Mouse (Mus musculus): ENCODE results near the gene Clnk.

DNA sequence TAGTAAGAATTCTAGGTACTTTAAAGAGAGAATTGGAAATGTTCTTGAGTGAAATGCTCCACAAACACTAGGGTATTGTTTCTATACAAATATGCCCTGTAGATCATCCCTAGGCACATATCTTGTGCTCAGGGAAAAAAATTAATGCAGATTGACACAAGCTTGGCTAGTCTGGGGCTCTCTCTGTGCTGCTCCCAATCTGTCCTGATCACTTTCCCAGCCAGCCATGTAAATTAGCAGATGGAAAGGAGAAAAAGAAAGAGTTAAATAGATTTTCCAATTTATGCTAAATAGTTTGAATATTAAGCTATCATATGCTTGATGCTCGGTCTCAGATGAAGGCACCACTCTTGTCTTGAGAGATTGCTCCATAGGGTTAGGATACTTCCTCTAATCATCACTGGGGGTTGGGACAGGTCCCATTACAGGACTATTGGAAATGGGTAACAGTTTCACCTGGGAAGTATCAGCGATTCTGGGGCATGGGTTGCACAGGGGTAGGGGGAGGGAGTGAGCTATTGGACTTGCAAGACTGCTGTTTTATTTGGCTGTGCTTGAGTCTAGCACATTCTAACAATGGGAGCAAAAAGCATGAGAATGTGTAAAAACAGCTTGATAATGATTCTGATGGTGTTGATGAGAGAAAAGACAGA is 10.1 kb upstream of the Clnk start:
- TF ChIP-seq CTCF (IDR thresholded peaks at IDR 0.05; ENCODE audit: insufficient read depth, low read depth, low read length) (no peak), POLR2A (IDR thresholded peaks at IDR 0.05; ENCODE audit: insufficient read depth, low read depth, low read length) (no peak)
